Mouse (Mus musculus): ENCODE measurements around the gene Enox1.

DNA sequence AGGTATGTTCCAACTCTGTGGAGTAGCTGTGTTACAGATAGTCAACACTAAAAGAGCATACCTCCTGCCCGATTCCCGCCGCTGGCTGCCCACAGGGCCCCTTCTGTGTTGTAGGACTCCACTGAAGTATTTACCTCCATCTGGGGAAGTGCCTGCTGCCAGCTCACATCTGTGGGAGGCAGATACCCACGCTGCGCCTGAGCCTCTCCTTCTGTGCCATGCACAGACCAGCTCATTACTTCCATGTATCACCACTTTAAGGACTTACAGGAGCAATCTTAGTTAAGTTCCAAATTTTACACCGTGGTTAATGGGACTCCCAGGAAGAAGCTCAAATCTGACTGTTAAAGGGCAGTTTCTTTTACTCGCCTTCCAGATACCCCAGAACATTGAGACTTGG lies 23.7 kb downstream of the Enox1 start:
- TF ChIP-seq ZC3H11A (IDR thresholded peaks at IDR 0.05; ENCODE audit: borderline replicate concordance, low read depth, low read length): no peak
- TF ChIP-seq MAFK (IDR thresholded peaks at IDR 0.05; ENCODE audit: insufficient read depth, low read depth, low read length): no peak
- no peak for TF ChIP-seq ZNF384 (IDR thresholded peaks at IDR 0.05; ENCODE audit: low read depth, low read length)
- TF ChIP-seq HCFC1 (IDR thresholded peaks at IDR 0.05; ENCODE audit: borderline replicate concordance, insufficient read depth, low read length): no peak
